Mouse (Mus musculus): ENCODE measurements around the gene Hras. TPM values are rescaled to one million over a fixed set of nuclear protein-coding genes. Genes with fewer than 3 reads are reported as not detected.

Gene Hras
- total RNA-seq (2021) = 100 to 1,000 TPM; 219 to 244 TPM
- long read RNA-seq, experiment 1, transcript Hras-201 (6 exons, 2,828 nt) = major isoform, 43 of 97 reads
- long read RNA-seq, experiment 1, transcript Hras-202 (5 exons, 1,199 nt) = minor isoform, 38 of 97 reads
- long read RNA-seq, experiment 1, partial matches to known transcripts = 9 of 97 reads
- long read RNA-seq, experiment 1, other reads (novel, unspliced or antisense) = 5 of 97 reads
- long read RNA-seq, experiment 2, transcript Hras-201 (6 exons, 2,828 nt) = major isoform, 50 of 112 reads
- long read RNA-seq, experiment 2, transcript Hras-202 (5 exons, 1,199 nt) = minor isoform, 39 of 112 reads
- long read RNA-seq, experiment 2, partial matches to known transcripts = 14 of 112 reads
- long read RNA-seq, experiment 2, other reads (novel, unspliced or antisense) = 5 of 112 reads

DNA sequence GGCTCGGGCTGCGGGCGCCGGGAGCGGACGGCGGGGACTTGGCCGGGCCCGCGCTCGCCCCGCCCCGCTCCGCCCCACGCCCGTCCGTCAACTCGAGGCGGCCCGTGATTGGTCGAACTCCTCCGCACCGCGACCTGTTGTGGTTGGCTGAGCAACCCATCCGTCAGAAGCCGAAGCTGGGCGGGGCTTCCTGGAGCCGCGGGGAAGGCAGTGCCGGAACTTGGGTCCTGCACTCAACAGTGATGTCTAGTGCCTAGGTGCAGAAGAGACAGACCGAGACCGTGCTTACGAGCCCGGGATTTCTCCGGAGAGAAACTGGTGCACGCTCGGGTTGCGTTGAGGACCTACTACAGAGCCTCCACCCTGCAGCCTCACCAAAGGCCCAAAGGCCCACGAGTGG, at the start of gene Hras, which contains the start of gene Lrrc56:
TSS of gene Hras (minus strand) at position 58 of the 400 bp plus-strand sequence.
TSS of gene Lrrc56 (plus strand) at position 210 of the 400 bp plus-strand sequence.
- Histone ChIP-seq H3K4me3 (peak within 1 kb of the TSS; percentile 87), H3K27ac (peak within 1 kb of the TSS; percentile 89)
- TF ChIP-seq CTCF (IDR thresholded peaks at IDR 0.05) = no peak
- peak; percentile 98 to 99 for DNase-seq (ENCODE audit: extremely low spot score in 1 of 2, low spot score in 2 of 2)
- intact Hi-C loops (cut with DNase I) = loop anchor here (2.0 kb wide), 1 partner anchor 27 kb away; no protein-coding TSS in a partner anchor

DNA sequence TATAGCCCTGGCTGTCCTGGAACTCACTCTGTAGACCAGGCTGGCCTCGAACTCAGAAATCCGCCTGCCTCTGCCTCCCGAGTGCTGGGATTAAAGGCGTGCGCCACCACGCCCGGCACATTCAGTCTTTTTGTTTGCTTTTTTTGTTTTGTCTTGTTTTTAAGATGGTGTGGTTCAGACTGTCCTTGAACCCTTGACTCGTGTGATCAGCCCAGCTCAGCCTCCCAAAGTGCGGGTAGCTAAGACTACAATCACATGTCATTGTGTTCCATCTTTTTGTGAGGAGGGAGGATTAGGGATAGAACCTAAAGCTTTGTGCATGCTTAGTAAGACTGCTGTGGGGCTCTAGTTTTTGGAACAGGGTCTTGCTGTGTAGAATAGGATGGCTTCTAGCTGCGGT, 37.7 kb upstream of the Hras start:
- Histone ChIP-seq H3K4me3 (no peak overlapping the region), H3K27ac (no peak overlapping the region)
- no peak for DNase-seq (ENCODE audit: extremely low spot score in 1 of 2, low spot score in 2 of 2)
- intact Hi-C loops (cut with DNase I) = no loop called here
- TF ChIP-seq CTCF (IDR thresholded peaks at IDR 0.05) = no peak

DNA sequence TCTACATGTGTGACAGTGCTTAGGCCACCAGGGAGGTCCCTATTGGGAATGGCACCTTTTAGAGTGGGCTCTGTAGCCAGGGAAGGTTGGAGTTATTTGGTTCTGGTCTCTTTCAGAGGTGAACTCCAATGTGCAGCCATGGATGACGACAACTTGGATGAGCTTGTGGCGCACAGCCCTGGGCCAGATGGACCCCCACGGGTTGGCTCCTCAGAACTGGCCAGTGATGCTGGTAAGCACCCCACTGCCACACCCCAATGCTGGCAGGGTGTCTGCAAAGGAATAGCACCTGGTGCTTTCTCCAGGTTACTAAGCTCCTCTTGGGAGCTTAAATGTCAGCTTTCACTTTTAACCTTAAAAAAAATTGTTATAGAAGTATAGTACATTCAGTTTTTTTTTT, 37.3 kb upstream of the Hras start:
- TF ChIP-seq CTCF (IDR thresholded peaks at IDR 0.05) = no peak
- Histone ChIP-seq H3K4me3 (no peak overlapping the region), H3K27ac (no peak overlapping the region)
- no peak for DNase-seq (ENCODE audit: extremely low spot score in 1 of 2, low spot score in 2 of 2)
- intact Hi-C loops (cut with DNase I) = no loop called here

DNA sequence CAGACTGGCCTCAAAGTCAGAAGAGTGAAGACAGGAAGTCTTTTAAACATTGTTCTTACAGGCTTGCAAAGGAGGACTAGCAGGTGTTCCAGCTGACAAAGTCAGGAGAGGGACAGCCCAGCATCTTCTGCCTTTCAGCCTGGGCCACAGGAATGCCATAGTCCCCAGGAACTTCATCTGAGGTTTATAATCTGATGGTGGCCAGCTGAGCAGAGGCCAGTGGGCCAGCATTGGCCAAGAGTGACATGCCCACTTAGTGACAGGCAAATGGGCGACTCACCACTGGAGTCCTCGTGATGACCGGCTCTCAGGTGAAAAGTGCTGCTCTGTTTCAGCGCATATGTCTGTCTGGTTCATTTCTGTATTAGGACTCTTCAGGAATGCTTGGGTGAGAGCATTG, 36.8 kb upstream of the Hras start:
- Histone ChIP-seq H3K4me3 (no peak overlapping the region), H3K27ac (no peak overlapping the region)
- TF ChIP-seq CTCF (IDR thresholded peaks at IDR 0.05) = no peak
- intact Hi-C loops (cut with DNase I) = no loop called here
- DNase-seq (ENCODE audit: extremely low spot score in 1 of 2, low spot score in 2 of 2) = no peak

DNA sequence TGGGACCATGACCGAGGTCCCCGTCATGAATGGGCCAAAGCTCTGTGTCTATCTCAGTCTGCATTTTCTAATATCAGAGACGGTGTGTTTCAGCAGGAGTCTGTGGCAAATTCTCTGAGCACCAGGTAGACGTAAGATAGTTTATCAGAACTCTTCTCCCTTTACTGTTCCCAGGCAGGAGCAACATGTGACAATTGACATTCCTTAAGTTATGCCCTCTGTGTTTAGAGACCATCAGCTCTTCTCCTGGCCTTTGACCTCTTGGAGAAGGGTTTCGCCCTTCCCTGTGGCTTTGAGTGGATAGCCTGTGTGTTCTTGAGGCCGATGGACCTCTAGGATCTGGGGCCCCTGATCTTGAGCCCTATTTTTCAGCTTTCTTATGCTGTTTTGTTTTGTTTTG, 35.9 kb upstream of the Hras start:
- Histone ChIP-seq H3K4me3 (peak overlapping the region; percentile 100), H3K27ac (no peak overlapping the region)
- TF ChIP-seq CTCF (IDR thresholded peaks at IDR 0.05) = no peak
- DNase-seq (ENCODE audit: extremely low spot score in 1 of 2, low spot score in 2 of 2) = no peak
- intact Hi-C loops (cut with DNase I) = loop anchor here (2.0 kb wide), 1 partner anchor 133 kb away; no protein-coding TSS in a partner anchor

DNA sequence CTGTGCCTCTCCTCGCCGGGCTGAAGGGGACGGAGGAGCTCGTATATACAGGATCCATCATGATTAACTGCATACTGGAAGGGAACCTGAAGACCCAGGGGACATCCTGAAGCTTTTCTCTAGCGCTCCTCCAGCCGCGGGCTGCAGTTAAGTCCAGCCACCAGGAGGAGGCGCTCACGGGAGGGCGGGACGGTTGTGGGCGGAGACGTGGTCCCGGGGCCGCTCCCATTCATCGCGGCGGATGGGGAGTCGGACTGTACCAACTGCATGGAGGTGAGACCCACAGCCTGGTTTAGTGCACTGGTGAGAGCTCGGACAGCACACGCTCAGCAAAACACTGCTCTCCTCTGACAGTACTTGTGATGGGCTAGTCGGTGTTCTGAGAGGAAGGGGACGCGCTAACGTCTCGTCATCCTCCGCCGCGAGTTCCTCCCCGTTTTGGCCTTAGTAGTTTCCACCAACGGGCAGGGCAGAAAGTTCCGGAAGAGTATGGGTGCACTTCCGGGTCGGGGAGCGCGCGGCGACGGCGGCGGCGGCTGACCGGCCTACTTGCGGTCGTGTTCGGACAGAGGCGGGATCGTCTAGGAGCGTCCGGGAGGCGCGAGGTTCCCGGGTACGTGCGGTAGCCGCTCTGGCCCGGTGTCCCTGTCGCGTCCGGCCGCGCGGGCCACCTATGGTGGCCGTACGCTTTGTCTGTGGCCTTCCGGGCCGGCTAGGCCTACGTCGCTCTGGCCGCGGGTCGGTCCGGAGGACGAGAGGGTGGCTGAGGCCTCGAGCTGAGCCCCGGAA, 34.7 kb upstream of the Hras start, which contains the start of gene Phrf1:
TSS of gene Phrf1 (plus strand) at position 506 of the 789 bp plus-strand sequence.
- peak; percentile 88 to 96 for DNase-seq (ENCODE audit: extremely low spot score in 1 of 2, low spot score in 2 of 2)
- Histone ChIP-seq H3K4me3 (peak within 1 kb of the TSS; percentile 100), H3K27ac (peak within 1 kb of the TSS; percentile 100)
- intact Hi-C loops (cut with DNase I) = loop anchor here (2.0 kb wide), 1 partner anchor 134 kb away; no protein-coding TSS in a partner anchor
- peak; percentile 100 for TF ChIP-seq CTCF (IDR thresholded peaks at IDR 0.05)

DNA sequence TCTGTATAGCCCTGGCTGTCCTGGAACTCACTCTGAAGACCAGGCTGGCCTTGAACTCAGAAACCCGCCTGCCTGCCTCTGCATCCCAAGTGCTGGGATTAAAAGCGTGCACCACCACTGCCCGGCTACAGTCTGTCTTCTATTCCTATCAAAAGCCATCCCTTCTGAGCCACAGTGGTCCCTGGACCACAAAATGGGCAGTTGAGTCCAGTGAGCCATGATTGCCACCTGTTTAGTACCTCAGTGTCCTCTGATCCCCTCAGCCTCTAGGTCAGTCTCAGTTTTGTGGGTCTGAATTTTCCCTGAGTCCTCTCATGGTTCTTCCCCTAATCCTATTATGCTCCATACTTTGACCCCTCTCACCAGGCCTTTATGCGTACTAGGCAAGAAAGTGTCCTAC, 34.0 kb upstream of the Hras start:
- DNase-seq (ENCODE audit: extremely low spot score in 1 of 2, low spot score in 2 of 2) = no peak
- intact Hi-C loops (cut with DNase I) = loop anchor here (2.0 kb wide), 1 partner anchor 135 kb away; no protein-coding TSS in a partner anchor
- peak overlapping the region; percentile 100 for H3K27ac ChIP-seq
- no peak for TF ChIP-seq CTCF (IDR thresholded peaks at IDR 0.05)
- H3K4me3 ChIP-seq = no peak overlapping the region

DNA sequence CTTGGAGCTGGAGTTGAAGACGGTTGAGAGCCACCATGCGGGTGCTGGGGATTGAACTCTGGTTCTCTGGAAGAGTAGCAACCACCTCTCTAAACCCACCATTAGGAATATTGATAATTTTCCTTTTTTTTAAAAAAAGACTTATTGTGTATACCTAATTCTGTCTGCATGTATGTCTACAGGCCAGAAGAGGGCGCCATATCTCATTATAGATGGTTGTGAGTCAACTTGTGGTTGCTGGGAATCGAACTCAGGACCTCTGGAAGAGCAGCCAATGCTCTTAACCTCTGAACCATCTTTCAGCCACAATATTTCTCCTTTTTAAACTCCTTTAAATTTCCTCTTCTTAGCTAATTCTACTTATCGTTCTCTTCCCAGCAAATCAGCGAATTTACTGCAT, 32.7 kb upstream of the Hras start:
- Histone ChIP-seq H3K4me3 (no peak overlapping the region), H3K27ac (no peak overlapping the region)
- TF ChIP-seq CTCF (IDR thresholded peaks at IDR 0.05) = peak; percentile 23; the same call in 1 of the 2 replicates
- no peak for DNase-seq (ENCODE audit: extremely low spot score in 1 of 2, low spot score in 2 of 2)
- intact Hi-C loops (cut with DNase I) = no loop called here

DNA sequence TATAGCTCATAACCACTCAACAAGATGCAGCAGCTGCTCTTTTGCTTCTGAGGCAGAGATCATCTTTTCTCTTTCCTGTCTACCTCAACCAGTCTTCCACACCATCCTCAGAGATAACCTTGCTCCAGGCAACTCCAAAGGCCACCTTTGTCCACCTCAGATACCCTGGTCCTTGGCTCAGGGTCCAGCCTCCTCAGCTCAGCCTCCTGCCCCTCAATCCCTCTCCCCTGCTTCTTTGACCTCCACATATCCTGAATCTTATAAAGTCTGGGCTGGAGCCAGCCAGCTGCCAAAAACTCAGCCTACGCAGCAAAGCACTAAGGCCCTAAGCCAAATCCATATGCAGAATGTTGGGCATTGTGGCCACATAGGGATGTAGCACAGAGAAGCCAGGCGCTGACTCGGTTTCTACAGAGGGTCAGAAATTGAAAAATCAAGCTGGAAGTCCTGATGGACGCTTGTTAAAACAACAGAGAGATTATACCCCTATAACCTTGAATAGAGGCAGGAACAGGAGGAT, 29.0 kb upstream of the Hras start:
- DNase-seq (ENCODE audit: extremely low spot score in 1 of 2, low spot score in 2 of 2) = no peak
- Histone ChIP-seq H3K4me3 (no peak overlapping the region), H3K27ac (no peak overlapping the region)
- intact Hi-C loops (cut with DNase I) = loop anchor here (5.0 kb wide), 1 partner anchor 50 kb away; the partner anchor contains the start of gene Rnh1
- no peak for TF ChIP-seq CTCF (IDR thresholded peaks at IDR 0.05)

DNA sequence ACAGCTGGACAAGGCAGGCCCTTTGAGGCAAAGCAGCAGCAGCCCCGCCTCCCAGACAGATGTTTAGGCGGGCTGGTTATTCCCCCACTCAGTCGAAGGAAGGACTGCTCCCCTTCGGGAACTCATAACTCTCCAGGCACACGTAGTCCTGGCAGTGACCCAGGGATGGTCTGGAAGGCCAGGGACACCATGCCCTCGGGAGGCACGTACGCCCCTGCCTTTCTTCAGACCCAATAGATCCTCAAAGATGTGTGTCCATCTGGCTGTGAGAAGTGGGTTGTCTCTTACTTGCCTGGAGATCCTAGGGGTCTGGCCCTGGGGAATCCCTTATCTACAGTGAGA, 28.3 kb upstream of the Hras start:
- Histone ChIP-seq H3K4me3 (peak overlapping the region; percentile 36), H3K27ac (peak overlapping the region; percentile 41; the same call in 1 of the 2 replicates)
- no peak for DNase-seq (ENCODE audit: extremely low spot score in 1 of 2, low spot score in 2 of 2)
- intact Hi-C loops (cut with DNase I) = loop anchor here (5.0 kb wide), 1 partner anchor 50 kb away; the partner anchor contains the start of gene Rnh1
- no peak for TF ChIP-seq CTCF (IDR thresholded peaks at IDR 0.05)

DNA sequence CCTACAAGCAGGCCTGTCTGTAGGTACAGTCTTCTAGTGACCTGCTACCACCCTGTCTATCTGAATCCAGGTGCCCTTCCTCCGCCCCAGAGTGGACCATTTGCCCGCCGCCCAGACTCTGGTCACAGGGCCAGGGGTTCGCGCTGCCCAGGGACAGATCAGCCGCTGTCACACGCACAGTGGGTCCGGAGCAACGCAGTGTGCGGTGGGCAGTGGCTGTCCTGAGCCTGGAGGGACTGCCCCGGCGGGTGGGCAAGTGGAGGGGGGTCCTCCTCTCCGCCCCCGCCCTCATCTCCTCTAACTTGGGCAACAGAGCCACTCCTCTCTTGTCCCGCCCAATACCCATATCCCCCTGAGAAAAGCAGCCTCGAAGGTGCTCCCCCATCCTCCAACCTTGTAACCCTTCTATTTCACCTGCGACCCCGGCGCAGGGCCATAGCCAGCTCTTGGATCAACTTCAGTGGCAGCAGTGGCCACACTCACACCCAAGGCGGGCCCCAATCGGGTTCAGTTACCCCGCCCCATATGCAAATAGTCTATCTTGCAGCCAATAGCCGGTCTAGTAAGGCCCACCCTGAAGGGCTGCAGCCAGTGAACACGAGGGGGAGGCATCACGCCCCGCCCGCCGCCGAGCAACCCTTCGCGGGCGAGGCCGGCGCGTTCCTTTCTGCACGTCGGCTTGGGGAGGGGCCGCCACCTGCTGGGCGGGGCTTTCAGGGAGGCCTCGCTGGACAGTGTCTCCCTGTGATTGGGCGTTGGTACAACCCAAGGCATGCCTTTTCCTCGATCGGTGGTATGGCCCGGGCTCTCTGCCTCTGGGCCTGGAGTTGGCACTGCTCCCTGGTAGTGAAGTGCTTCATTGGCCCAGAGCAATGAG, 27.7 kb upstream of the Hras start:
- peak overlapping the region; percentile 41; the same call in 1 of the 2 replicates for H3K27ac ChIP-seq
- H3K4me3 ChIP-seq = peak overlapping the region; percentile 36
- peak; percentile 20; the same call in 1 of the 2 replicates for TF ChIP-seq CTCF (IDR thresholded peaks at IDR 0.05)
- peak; percentile 90 to 91 for DNase-seq (ENCODE audit: extremely low spot score in 1 of 2, low spot score in 2 of 2)
- intact Hi-C loops (cut with DNase I) = loop anchor here (2.0 to 5.0 kb wide), 2 partner anchors 27 to 49 kb away; partner anchors contain the start of genes Hras, Lrrc56 and Rnh1

All from left cerebral cortex, adult 2 months (tissue).